Mouse (Mus musculus) MN1 (cell line): ENCODE results near the gene Gm21627.
"Not testable (repeated sequence)": the region's sequence is repeated elsewhere in the genome, so short reads cannot be mapped to it uniquely, and the experiment has no call there.

Source experiments
- DNase-seq: peaks from one replicate; pipeline ENCODE4 v3.0.0-alpha.2; 2016; ENCODE audit warnings: low spot score

The Gm21627 gene

GRCm38 (mm10) chrY:63228127-63228526 lies at the start of gene Gm21627:
Gene Gm21627, plus strand, starts transcription at chrY:63228427.
- not testable (repeated sequence) for DNase-seq
